In the genomic region with DNA sequence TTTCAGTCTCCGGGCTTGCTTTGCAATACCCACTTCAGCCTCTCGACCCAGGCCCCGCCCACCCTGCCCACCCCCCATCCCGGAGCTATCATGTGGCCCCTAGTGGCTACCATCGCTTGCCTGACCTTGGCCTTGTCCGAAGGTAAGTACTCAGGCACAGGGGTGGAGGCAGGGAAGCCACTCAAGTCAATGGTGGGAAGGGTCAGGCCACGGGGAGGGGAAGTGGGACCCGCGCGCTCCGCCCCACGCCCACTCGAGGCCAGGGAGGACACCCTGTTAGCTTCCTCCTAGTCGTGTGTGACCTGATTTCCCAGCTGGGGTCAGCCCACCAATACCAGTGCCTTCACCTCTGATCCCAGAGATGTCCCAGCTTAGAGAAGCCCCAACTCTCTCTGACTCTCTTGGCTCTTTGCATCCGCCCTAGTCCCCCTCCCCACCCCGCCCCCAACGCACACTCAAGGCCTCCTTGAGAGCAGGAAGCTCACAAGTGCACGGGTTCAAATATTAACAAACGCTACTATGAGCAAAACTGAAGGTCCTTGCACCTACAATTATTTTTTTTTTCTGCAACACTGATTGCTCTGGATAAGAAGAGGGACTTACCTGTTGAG, we compare ENCODE assay signal across 7 mouse cellular contexts. TPM values are rescaled to one million over a fixed set of nuclear protein-coding genes. Genes with fewer than 3 reads are reported as not detected.
A peak's percentile ranks its signal among the peaks of the same experiment; 100 is the strongest.
DNase-seq lines count a peak whose midpoint lies in the region; ATAC-seq and TF ChIP-seq lines count a peak whose summit lies in the region.

No protein-coding gene starts in this region.

- H3K4me1 ChIP-seq in liver, embryonic 11.5 days (replicated peaks; ENCODE audit: control insufficient read depth, insufficient read depth, low read length) = no peaks in the 10 kb centered on the region
- H3K4me1 ChIP-seq in embryonic facial prominence, embryonic 15.5 days = peaks cover 13% of the 10 kb centered on the region
- H3K4me1 ChIP-seq in lung, adult 2 months (ENCODE audit: control insufficient read depth, insufficient read depth, low read length) = peaks cover 5% of the 10 kb centered on the region; the same call in 1 of the 2 replicates
- 0 out of 2 replicates have a peak, but pooled peaks cover 3% of the 10 kb centered on the region for H3K4me1 ChIP-seq in stomach, embryonic 15.5 days

- no peak for ATAC-seq in liver, embryonic 11.5 days (replicated peaks; ENCODE audit: low FRiP score)
- ATAC-seq in embryonic facial prominence, embryonic 15.5 days (ENCODE audit: insufficient number of reproducible peaks, low FRiP score, low TSS enrichment, low read depth) = no peak
- no peak for ATAC-seq in stomach, embryonic 15.5 days (ENCODE audit: insufficient read depth, low FRiP score, low read depth)

- TF ChIP-seq CTCF in lung, adult 2 months (IDR thresholded peaks at IDR 0.05; ENCODE audit: insufficient read depth, low read length) = no peak

- H3K9ac ChIP-seq in liver, embryonic 11.5 days (ENCODE audit: low read depth, low read length) = no peak overlapping the region
- no peak overlapping the region for H3K9ac ChIP-seq in embryonic facial prominence, embryonic 15.5 days
- no peak overlapping the region for H3K9ac ChIP-seq in stomach, embryonic 15.5 days

- no peak overlapping the region for H3K27ac ChIP-seq in liver, embryonic 11.5 days (ENCODE audit: low read depth, low read length)
- no peak overlapping the region for H3K27ac ChIP-seq in embryonic facial prominence, embryonic 15.5 days (replicated peaks)
- H3K27ac ChIP-seq in stomach, embryonic 15.5 days = no peak overlapping the region

- TF ChIP-seq POLR2A in lung, adult 2 months (IDR thresholded peaks at IDR 0.05; ENCODE audit: borderline replicate concordance, extremely low read depth, low read depth, low read length) = no peak

- peak overlapping the region; percentile 27 for H3K4me2 ChIP-seq in liver, embryonic 11.5 days
- peak overlapping the region; percentile 34 for H3K4me2 ChIP-seq in embryonic facial prominence, embryonic 15.5 days (replicated peaks)
- H3K4me2 ChIP-seq in stomach, embryonic 15.5 days = peak overlapping the region; percentile 32

- no peaks in the 10 kb centered on the region for H3K36me3 ChIP-seq in liver, embryonic 11.5 days (ENCODE audit: control insufficient read depth, insufficient read depth, low read length)
- H3K36me3 ChIP-seq in embryonic facial prominence, embryonic 15.5 days = no peaks in the 10 kb centered on the region
- no peaks in the 10 kb centered on the region for H3K36me3 ChIP-seq in stomach, embryonic 15.5 days

- no peaks in the 10 kb centered on the region for H3K27me3 ChIP-seq in liver, embryonic 11.5 days (replicated peaks; ENCODE audit: control insufficient read depth, insufficient read depth, low read length)
- no peaks in the 10 kb centered on the region for H3K27me3 ChIP-seq in embryonic facial prominence, embryonic 15.5 days
- H3K27me3 ChIP-seq in stomach, embryonic 15.5 days (replicated peaks) = no peaks in the 10 kb centered on the region

- 13% methylated on average over 17 of the region's 19 CpGs for WGBS in liver, embryonic 11.5 days
- 7% methylated on average over 19 of the region's 19 CpGs for WGBS in embryonic facial prominence, embryonic 15.5 days
- 10% methylated on average over 19 of the region's 19 CpGs for WGBS in lung, adult 2 months
- 13% methylated on average over 19 of the region's 19 CpGs for WGBS in stomach, embryonic 15.5 days

- no peaks in the 10 kb centered on the region for H3K9me3 ChIP-seq in liver, embryonic 11.5 days (ENCODE audit: control insufficient read depth, low read length)
- H3K9me3 ChIP-seq in embryonic facial prominence, embryonic 15.5 days (replicated peaks) = no peaks in the 10 kb centered on the region
- H3K9me3 ChIP-seq in stomach, embryonic 15.5 days = no peaks in the 10 kb centered on the region

- DNase-seq in liver, embryonic 11.5 days (ENCODE audit: low spot score) = no peak
- no peak for DNase-seq in liver
- DNase-seq in lung, adult 2 months = peak; percentile 55
- no peak for DNase-seq in thymus, postnatal 0 days (ENCODE audit: low spot score)
- no peak for DNase-seq in right cerebral cortex, adult 18-20 months

- H3K4me3 ChIP-seq in liver, embryonic 11.5 days (ENCODE audit: low read depth, low read length) = no peak overlapping the region
- H3K4me3 ChIP-seq in embryonic facial prominence, embryonic 15.5 days (replicated peaks) = peak overlapping the region; percentile 19
- H3K4me3 ChIP-seq in lung, adult 2 months (replicated peaks; ENCODE audit: extremely low read depth, low read depth, low read length) = no peak overlapping the region
- H3K4me3 ChIP-seq in stomach, embryonic 15.5 days (replicated peaks) = no peak overlapping the region

RNA-seq across cellular contexts. Expression of a gene that starts 1.5 kb away (rescaled TPM):
- polyA plus RNA-seq in liver, embryonic 11.5 days (2014; fragmentation: Nextera tagmentation; extraction: Ambion mirVana) = 0.44 and 0.56 TPM in 2 replicates
- polyA plus RNA-seq in embryonic facial prominence, embryonic 15.5 days (2015; fragmentation: Nextera tagmentation; extraction: Ambion mirVana) = 18.3 and 18.5 TPM in 2 replicates
- 8.4 and 35.6 TPM in 2 replicates for polyA plus RNA-seq in lung, adult 2 months (2012; rRNA removed)
- 2.0 and 5.5 TPM in 2 replicates for polyA plus RNA-seq in stomach, embryonic 15.5 days (2015; fragmentation: Nextera tagmentation; extraction: Ambion mirVana)
- 0.36 and 0.49 TPM in 2 replicates for polyA plus RNA-seq in thymus, postnatal 0 days (2015; fragmentation: Nextera tagmentation; extraction: Ambion mirVana)

RNA-seq across cellular contexts. Expression of a gene that starts 23.6 kb away (rescaled TPM):
- 0.18 TPM in 1 of 2 replicates, not detected in the other for polyA plus RNA-seq in liver, embryonic 11.5 days (2014; fragmentation: Nextera tagmentation; extraction: Ambion mirVana)
- 1.3 and 2.4 TPM in 2 replicates for polyA plus RNA-seq in embryonic facial prominence, embryonic 15.5 days (2015; fragmentation: Nextera tagmentation; extraction: Ambion mirVana)
- 2.2 and 56.2 TPM in 2 replicates for polyA plus RNA-seq in lung, adult 2 months (2012; rRNA removed)
- 0.21 TPM in 1 of 2 replicates, not detected in the other for polyA plus RNA-seq in stomach, embryonic 15.5 days (2015; fragmentation: Nextera tagmentation; extraction: Ambion mirVana)
- 0.17 and 0.18 TPM in 2 replicates for polyA plus RNA-seq in thymus, postnatal 0 days (2015; fragmentation: Nextera tagmentation; extraction: Ambion mirVana)

RNA-seq across cellular contexts. Expression of a gene that starts 42.0 kb away (rescaled TPM):
- 7.5 and 8.7 TPM in 2 replicates for polyA plus RNA-seq in liver, embryonic 11.5 days (2014; fragmentation: Nextera tagmentation; extraction: Ambion mirVana)
- 17.1 and 18.2 TPM in 2 replicates for polyA plus RNA-seq in embryonic facial prominence, embryonic 15.5 days (2015; fragmentation: Nextera tagmentation; extraction: Ambion mirVana)
- polyA plus RNA-seq in lung, adult 2 months (2012; rRNA removed) = 9.8 and 11.5 TPM in 2 replicates
- 14.3 and 14.7 TPM in 2 replicates for polyA plus RNA-seq in stomach, embryonic 15.5 days (2015; fragmentation: Nextera tagmentation; extraction: Ambion mirVana)
- polyA plus RNA-seq in thymus, postnatal 0 days (2015; fragmentation: Nextera tagmentation; extraction: Ambion mirVana) = 11.7 and 12.9 TPM in 2 replicates

RNA-seq across cellular contexts. Expression of a gene that starts 53.9 kb away (rescaled TPM):
- 0.79 and 0.90 TPM in 2 replicates for polyA plus RNA-seq in liver, embryonic 11.5 days (2014; fragmentation: Nextera tagmentation; extraction: Ambion mirVana)
- polyA plus RNA-seq in embryonic facial prominence, embryonic 15.5 days (2015; fragmentation: Nextera tagmentation; extraction: Ambion mirVana) = 1.0 and 1.7 TPM in 2 replicates
- 4.8 and 7.0 TPM in 2 replicates for polyA plus RNA-seq in lung, adult 2 months (2012; rRNA removed)
- 1.7 and 2.0 TPM in 2 replicates for polyA plus RNA-seq in stomach, embryonic 15.5 days (2015; fragmentation: Nextera tagmentation; extraction: Ambion mirVana)
- polyA plus RNA-seq in thymus, postnatal 0 days (2015; fragmentation: Nextera tagmentation; extraction: Ambion mirVana) = 0.43 and 0.73 TPM in 2 replicates

RNA-seq across cellular contexts. Expression of a gene that starts 54.9 kb away (rescaled TPM):
- not detected in 2 replicates for polyA plus RNA-seq in liver, embryonic 11.5 days (2014; fragmentation: Nextera tagmentation; extraction: Ambion mirVana)
- 3.0 and 3.5 TPM in 2 replicates for polyA plus RNA-seq in embryonic facial prominence, embryonic 15.5 days (2015; fragmentation: Nextera tagmentation; extraction: Ambion mirVana)
- polyA plus RNA-seq in lung, adult 2 months (2012; rRNA removed) = 5.8 TPM in 1 of 2 replicates, not detected in the other
- 0.57 and 2.4 TPM in 2 replicates for polyA plus RNA-seq in stomach, embryonic 15.5 days (2015; fragmentation: Nextera tagmentation; extraction: Ambion mirVana)
- not detected in 2 replicates for polyA plus RNA-seq in thymus, postnatal 0 days (2015; fragmentation: Nextera tagmentation; extraction: Ambion mirVana)
